Mouse (Mus musculus) common myeloid progenitor, adult 5-6 weeks (primary cell): ENCODE data around the gene Snrk. TPM values are rescaled to one million over a fixed set of nuclear protein-coding genes. Genes with fewer than 3 reads are reported as not detected.
A peak's percentile ranks its signal among the peaks of the same experiment; 100 is the strongest.

Experiments used
- ATAC-seq: replicated peaks from 2 replicates; pipeline ENCODE4 v1.8.0; 2016; ENCODE audit warnings: low read depth, mild to moderate bottlenecking, moderate TSS enrichment, inconsistent platforms; ENCODE audit not compliant: poor library complexity, severe bottlenecking
- total RNA-seq: library from RNA; stranded (forward); fragments of 200-1000, 187-1606 nt; gene quantifications from 2 replicates; pipeline ENCODE4 v1.2.3, GENCODE M21; 2017

Snrk gene
- 12.9 and 37.7 TPM in 2 replicates for total RNA-seq

DNA sequence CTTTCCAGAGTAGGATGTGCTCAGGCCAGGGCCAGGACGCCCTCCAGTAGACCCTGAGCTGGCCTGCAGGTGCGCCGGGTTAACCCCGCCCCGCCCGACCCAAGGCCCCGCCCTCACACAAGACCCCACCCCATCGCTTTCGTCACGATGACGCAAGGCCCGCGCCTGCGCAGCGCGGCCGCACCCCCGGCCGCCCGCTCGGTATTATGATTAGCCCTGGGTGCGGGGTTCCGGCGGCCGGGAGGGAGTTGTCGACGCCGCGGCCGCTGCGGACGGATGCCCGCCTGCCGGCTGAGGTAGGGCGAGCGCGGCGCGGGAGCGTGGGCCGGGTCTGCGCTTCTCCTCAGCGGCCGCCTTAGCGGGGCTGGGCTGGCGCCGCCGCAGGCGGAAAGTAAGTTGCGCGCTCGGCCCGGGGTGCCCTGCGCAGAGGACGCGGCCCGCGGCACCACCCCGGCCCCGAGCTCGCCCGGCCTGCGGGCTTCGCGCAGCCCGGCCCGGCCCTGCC is at the start of gene Snrk:
Snrk (plus strand) TSS at position 155 of the 505 bp plus-strand sequence.
- ATAC-seq, result peak; percentile 74

DNA sequence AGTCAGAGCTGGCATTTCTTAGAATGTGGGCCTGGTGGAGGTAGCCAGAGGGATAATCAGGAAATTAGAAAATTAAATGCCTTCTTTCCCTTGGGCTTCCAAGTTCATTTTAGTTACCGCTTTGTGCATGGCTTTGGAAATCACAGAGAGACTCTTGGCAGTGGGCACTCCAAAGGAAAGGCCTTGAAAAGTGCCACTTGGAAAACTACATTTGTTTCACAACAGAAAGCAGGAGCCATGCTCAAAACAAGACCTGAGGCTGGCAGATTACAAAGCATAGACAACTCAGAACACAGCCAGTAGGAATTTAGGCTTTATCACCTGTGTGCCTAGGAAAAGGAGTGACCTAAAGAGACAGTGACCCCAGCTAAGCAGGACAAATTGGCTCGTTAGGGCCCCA is 49.4 kb upstream of the Snrk start:
- no peak for ATAC-seq

DNA sequence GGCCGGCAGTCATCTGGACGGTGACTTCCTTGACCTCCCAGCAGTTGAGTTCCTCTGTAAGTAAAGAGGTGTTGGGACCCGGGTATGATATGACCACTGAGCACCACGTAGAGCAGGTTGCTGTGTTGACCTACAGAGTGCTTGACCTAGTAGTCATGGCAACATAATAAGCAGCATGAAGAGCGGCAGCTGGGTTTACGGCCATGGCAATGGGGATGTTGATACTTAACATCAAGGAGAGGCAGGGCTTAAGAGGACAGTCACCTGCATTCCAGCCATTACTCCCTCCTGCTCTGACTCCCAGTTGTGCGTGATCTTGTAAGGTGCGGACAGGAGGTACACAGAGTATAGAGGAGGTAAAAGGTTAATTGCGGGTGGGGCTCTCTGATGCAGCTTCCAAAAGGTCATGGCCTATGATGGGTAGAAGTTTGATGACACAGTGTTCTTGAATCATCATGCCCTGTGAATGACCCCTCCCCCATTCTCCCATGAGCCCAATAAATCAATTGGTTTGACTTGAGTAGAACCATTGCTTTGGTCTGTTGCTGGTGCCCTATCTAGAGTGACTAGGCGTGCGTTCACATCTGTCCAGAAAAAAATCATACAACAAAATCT is 47.4 kb upstream of the Snrk start:
- ATAC-seq, result no peak

DNA sequence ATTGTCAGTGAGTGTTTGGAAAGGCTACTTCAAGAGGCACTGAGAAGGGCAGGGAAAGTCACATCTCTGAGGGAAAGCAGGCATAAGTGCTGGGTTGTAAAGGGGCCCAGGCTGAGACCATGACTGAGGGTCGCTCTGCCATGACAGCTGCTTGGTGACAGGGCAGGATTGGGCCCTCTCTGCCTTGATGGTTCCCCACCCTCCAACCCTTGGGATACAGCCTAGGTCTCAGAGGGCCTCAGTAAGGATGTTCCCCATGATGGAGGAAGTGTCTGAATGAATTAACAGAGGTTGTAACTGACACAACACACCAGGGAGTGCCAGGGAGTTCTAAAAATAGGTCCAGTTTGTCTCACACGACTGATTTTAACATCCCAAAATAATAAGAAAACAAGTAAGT is 43.1 kb upstream of the Snrk start:
- ATAC-seq, result no peak

DNA sequence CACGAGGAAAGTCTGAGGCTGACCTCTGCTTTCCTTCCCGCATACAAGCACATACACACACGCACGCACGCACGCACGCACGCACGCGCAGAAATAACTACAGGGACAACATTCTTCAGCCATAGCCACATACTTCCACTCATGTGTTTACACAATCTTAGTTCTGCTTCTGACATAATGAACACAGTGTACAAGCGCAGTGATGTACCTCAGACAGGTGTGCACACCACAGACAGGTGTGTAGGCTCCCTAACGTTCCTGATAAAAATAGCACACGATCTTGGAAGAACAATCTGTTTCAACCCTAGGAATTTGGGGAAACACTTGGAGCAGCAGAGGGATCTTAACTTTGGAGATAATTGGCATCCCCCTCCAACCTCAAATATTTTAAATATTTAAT is 42.5 kb upstream of the Snrk start:
- no peak for ATAC-seq

DNA sequence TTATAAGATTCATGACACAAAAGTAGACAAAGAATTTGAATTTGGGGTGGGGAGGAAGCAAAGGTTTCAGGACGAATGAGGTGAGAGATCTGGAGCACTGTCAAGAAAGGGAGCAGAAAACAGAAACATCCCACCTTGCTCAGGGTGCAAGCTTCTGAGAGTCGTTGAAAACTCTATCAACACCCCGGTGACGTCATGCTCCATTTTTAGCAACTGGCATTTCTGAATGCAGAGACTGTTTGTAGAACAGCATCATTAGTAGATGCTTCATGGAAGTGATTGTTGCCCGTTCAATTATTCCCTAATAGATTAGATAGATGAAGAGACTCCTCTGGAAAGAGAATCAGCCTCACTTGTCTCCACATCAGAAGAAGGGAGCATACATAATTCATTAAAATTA is 38.6 kb upstream of the Snrk start:
- ATAC-seq, result no peak

DNA sequence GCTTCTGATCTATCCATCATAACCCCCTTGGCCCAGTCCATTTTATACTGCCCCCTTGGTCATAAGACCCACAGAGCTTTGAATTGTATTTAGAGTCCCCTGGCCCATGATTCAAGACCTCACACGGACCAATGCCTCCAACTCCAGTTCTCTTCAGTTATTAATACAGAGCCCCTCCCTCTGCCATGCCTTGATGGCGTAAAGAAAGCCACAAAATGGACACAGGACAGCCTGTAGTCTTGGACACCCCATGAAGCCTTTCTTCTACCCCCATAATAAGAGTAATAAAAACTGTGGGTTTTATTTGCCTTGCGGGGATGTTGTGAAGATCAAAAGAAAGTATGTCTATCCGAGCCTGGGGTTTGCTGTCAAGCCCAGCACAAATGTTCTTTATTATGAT is 33.4 kb upstream of the Snrk start:
- no peak for ATAC-seq

DNA sequence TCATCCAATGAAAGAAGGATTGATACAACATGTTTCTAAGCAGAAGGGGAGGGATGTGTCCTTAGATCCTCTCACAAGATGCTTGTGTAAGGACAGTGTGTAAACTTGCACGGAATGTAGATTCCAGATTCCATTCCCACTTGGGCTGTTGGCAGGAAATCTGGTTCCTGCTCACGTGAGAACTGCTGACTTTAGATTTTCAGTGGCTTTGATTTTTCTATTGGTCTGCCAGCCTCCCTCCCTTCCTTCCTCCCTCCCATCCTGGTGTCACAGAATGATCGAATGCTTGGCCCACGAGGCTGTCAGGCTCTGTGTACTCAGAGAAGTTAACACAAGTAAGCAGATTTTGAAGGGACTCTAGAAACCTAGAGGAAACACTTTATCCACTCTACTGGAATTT is 32.9 kb upstream of the Snrk start:
- no peak for ATAC-seq

DNA sequence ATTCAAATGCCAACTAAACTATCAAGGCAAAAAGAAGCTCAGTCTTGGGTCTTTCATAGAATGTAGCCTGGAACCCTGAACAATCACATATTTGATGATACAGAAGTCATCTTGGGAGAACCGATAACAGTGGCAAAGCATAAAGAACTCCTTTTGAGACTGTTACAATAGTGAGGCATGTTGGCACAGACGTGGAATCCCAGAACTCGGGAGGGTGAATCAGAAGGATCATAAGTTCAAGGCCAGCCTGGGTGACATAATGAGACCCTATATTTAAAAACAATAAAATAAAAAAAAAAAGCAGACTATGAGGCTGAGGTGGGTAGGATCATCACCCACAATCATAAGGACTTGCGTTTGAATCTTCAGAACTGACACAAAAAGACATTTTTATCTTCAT is 32.4 kb upstream of the Snrk start:
- ATAC-seq, result no peak

DNA sequence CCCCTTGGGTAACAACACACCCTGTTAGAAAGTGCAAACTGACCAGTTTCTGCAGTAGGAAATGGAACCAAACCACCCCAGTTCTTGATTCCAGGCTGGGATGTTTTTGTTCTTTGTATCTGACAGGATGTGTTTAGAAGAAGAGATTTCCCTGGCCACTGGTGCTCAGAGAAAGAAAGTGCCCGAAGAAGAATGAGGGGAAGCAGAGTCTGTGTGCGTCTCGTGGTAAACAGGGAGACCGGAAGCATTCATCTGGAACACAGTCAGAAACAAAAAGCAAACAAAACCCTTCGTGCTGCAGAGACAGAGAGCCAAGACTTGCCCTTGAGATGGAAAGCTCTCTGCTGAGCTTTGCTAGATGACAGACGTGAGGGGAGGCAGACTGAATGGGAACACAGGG is 32.0 kb upstream of the Snrk start:
- ATAC-seq, result no peak

DNA sequence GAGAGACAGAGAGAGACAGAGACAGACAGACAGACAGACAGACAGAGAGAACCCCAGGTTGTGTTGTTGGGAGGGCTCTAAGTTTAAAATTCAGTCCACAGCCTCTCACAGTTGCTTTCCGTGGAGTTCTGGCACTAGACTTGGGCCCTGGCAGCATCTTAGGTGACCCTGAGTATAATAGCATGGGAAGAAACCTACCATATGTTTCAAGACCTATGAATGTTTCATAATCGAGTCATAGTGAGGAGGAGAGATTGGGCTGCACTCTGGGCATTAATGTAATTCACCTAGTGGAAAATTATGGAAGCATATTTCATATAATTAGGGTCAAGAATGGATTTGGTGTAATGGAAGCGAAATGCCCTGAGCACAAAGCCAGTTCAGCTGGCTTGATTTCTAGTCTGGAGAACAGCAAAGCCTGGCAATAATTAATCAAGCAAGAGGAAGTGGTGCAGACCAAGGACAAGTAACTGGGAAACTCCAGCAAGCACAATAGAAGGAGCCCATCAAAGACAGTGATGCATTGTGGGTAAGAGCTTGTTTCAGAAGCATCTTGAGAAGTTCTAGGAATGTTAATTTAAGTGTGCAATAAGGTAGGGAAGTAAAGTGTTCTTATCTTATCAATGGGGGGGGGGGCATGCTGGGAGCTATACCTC is 31.4 kb upstream of the Snrk start:
- no peak for ATAC-seq

DNA sequence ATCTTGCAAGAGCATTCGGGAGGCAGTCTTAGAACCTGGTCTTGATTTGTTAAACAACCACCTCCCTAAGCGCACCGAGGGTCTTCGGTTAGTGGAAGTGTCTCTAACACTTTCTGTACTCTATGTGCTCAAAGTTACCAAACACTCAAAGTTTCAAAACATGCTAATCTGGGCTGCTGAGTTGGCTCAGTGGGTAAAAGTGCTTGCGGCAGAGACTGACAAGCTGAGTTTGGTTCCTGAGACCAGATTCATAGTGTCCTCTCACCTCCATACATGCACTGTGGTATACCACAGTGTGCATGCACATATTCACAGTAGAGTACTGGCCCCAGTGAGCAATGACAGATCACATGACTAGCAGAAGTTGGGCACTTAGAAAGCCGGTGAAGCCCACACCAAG is 30.0 kb upstream of the Snrk start:
- ATAC-seq, result no peak

DNA sequence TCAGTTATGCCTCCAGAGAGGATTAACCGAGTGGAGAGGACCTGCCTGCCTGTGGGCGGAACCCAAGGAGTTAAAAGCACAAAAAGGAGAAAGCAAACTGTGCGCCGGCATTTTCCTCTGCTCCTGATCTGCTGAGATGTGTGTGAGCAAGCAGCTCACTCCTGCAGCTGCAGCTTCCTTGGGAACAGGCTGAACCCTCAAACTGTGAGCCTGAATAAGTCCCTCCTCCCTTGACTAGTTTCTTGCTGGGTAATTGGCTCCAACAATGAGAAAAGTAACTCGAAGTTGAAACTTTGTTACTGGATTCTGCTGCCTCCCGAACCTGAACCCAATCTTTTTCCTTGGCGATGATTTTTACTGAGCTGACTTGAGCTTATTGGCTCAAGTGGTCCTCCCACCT is 25.9 kb upstream of the Snrk start:
- ATAC-seq, result no peak

DNA sequence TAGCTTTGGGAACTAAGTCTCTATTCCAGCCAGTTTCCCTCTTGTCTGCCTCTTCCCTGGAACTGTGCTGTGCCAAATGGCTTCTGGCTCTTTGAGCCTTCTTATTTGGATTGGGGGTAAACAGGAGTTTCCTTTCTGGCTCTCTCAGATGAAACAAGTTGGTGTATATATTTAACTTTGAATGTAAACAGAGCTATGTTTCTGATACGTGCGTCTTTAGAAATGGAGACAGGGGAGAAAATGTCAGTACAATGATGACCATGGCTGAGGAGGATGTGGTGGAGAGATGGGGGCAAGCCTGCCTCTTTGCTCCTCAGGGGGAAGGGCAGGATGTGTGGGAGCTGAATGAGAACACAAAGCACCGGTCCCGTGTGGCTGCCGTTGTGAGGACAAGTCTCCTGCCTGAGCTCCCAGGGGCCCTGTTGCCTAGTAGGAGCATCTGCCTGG is 25.3 kb upstream of the Snrk start:
- no peak for ATAC-seq

DNA sequence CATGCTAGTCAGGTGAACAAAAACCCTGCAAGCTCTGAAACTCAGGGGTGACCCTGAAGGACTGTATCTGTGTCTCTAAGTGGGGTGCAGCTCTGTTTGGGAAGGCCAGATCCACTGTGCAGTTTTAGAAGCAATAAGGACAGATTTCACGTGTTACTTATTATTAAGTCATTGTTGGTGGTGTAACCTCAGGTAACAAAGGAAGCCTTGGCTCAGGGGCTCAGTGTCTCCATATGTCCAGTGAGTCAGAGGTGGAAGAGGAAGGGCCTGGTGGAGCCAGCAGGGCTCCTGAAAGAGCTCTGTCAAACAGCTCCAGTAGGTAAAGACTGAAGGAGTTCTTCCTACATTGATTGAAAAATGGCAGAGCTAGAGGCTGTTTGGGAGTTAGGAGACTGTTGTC is 22.9 kb upstream of the Snrk start:
- no peak for ATAC-seq

DNA sequence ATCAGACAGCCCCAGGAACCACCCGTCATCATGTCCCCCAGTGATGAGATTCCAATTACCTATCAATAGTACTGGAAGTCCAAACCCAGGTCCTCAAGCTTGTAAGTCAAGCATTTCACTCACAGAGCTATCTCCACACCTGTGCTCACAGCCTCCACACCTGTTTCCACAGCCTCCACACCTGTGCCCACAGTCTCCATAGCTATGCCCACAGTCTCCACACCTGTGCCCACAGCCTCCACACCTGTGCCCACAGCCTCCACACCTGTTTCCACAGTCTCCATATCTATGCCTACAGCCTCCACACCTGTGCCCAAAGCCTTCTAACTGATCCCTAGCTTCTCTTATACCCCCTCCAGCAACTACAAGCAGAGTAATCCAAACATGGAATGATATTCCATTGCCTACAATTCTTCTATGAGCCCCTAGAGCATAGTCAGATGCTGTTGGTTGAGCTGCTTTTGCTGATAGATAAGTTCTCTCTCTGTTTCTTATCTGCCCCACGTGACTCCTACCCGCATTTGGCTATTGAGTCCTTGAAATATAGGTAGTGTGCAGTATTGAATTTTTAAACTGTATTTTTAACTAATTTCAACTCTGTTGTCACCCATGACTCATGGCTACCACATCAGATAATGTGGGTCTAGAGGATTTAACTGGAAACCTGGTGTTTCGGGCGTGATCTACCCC is 20.1 kb upstream of the Snrk start:
- ATAC-seq, result no peak

DNA sequence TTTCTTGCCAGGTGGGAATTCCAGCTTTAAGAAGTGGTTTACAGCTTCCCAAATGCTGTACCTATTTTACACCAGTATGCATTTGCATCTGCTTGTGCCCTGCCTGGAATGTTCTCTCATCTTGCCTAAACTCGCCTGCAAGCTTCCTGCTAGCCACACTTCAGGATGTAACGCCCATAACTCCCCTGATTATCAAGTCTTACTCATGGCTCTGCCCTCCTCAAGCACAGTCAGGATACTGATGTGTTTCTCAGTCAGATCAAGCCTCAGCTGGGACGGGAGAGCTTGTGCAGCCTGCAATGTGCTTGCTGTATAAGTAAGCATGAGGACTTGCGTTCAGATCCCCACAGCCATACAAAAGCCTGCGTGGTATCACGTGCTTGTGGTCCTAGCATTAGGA is 19.5 kb upstream of the Snrk start:
- ATAC-seq, result no peak

DNA sequence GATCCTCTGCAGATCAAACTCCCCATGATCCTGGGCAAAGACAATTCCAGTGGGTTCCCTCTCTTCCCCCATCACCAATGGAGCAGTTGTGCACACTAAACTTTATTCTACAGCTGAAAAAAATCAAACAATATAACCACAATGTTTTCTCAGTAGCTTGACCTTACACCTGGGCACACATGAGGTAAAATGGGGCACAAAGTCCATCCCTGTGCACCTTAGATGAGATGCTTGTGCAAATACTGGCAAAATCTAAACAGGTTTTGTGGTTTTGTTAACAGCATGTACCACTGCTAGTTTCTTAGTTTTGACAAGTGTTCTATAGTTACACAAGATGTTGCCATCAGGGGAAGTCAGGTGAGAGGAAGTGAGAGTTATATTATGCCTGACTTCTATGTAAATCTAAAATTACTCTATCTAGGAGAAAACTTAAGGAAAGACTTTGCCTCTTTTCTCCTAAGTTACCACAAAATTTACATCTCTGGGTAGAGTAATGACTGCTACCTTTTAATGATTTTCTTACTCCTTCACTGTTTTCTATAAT is 16.4 kb upstream of the Snrk start:
- no peak for ATAC-seq

DNA sequence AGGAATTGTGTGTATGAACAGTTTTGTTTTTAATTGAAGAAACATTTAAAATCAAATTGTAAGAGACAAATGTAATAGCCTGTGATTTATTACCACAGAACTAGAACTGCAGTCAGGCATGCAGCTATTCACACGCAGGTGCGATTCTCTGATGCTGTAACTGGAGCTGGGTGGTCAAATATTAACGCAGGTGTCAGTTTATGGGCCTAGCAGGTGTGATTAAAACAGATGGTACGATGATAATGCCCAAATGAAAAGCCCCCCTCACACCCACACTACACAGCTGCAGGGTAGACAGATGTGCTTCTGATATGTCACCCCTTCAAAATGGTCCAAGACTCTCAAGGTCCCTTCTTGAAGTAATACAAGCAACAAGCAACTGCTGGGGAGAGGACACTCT is 15.9 kb upstream of the Snrk start:
- no peak for ATAC-seq

DNA sequence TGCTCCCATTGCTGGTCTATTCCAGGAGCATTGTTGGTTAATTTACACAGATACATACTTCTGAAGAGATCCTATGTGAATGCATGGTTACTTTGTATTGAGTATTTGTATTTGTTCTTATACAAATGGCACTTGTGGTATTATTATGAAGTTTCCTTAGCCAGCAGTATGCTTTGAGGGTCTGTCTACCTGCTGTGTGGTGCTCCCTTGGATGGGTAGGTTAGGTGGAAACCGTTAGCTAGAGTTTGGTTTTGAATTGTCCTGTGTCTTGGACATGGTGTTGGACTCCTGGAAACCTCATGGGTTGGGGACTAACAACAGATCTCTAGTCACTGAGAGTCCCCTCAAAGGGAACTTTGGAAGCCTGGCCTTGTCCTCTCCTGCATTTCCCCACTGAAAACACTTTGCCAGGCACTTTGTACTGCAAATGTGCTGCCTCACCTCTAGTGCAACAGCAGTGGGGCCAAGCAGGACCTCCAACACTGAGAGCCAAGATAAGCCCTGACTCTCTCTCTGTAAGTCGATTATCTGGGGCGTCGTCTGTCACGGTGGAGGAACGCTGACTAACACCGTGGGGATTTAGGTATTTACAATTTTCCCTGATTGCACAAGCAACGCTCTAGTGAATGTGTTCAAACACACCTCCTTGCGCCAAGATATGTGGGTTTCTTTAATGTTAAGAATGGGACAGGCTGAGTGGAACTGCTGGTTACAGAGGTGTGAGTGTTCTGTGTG is 13.3 kb upstream of the Snrk start:
- ATAC-seq, result 0 out of 2 replicates have a peak, but pooled peaks have one; percentile 18
